Mouse (Mus musculus): ENCODE measurements around the gene Hist3h2ba.

DNA sequence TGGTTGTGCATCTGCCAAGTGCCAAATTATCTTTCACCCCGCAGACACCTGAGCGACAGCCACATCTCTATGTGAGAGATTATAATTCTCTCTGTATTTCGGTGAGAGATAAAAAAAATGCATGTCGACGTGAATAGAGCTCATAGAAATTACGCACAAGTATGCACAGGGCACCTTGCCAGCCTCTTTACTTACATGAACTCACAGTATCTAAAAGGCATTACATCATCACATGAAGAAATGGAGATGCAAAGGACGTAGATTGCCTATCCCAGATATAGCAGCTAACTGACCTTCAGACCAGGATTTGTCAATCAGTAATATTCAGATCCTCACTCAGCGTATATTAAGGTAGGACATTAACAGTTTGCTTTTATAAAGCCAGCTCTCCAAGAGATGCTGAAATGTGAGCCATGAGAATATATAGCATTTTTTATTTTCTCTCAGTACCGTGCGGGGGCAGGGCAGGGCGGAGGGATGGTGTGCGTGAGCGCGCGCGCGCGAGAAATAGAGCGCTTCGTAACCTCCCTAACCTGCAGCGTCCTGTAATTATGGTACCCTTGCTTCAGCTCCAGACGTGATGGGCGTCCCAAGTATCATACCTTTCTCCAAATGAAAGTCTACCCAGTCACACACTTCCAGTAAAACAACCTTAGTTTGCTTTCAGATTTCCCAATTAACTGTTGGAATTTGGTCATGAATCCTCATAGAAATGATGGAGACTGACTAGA lies 757 bp upstream of the Hist3h2ba start:
- no peak for TF ChIP-seq CTCF (IDR thresholded peaks at IDR 0.05; ENCODE audit: control insufficient read depth, insufficient read depth, low read length)
- no peak for TF ChIP-seq POLR2A (IDR thresholded peaks at IDR 0.05; ENCODE audit: borderline replicate concordance, control insufficient read depth, low read depth, low read length)

All from bone marrow, adult 2 months (tissue).